ENCODE assay signal across 16 mouse cellular contexts in the genomic region with DNA sequence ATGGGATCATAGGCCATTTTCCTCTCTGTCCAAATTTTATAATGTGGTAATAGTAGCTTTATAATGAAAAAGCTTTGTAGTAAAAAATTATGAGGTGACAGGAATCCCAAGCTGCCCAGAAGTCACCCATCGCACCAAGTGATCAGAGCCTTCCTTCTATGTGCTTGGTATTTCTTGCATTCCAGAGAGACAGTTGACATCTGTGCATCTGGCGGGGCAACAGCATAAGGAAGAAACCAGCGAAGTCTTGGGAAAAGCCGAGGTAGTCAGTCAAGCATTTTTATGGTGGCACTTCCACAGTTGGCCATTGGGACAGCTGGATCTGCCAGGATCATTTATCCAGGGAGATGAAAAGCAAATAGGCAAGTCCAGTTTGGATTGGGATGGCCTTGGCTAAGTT.
"Had no signal": no experiment of that assay in that cellular context is flagged by ENCODE, and none has a peak within 500 bp of the region (broad histone marks: within the 10 kb centered on the region; RNA-seq: fewer than 3 reads in every experiment).

No protein-coding gene starts in this region.

- H3K4me3 ChIP-seq: liver, embryonic 13.5 days; liver, embryonic 15.5 days; lung, embryonic 15.5 days; megakaryocyte, embryonic 14.5 days; midbrain, embryonic 13.5 days; midbrain, embryonic 15.5 days; neural tube, embryonic 12.5 days; stomach, embryonic 15.5 days had no signal

- H3K27ac ChIP-seq: liver, embryonic 13.5 days; liver, embryonic 15.5 days; lung, embryonic 15.5 days; macrophage; midbrain, embryonic 13.5 days; midbrain, embryonic 15.5 days; neural tube, embryonic 12.5 days; stomach, embryonic 15.5 days; stomach, postnatal 0 days had no signal

- DNase-seq: liver, embryonic 13.5 days; liver, postnatal 0 days; right cerebral cortex, postnatal 14 days; thymus, adult 2 months; thymus, postnatal 25 days; thymus, postnatal 4 days had no signal

- ATAC-seq: liver, postnatal 0 days; midbrain, embryonic 13.5 days; midbrain, embryonic 15.5 days had no signal

- H3K36me3 ChIP-seq: liver, embryonic 13.5 days; liver, embryonic 15.5 days; lung, embryonic 15.5 days; stomach, embryonic 15.5 days had no signal

- H3K9me3 ChIP-seq: liver, embryonic 13.5 days; liver, embryonic 15.5 days; lung, embryonic 15.5 days; megakaryocyte, embryonic 14.5 days; midbrain, embryonic 13.5 days; midbrain, embryonic 15.5 days; neural tube, embryonic 12.5 days; stomach, embryonic 15.5 days had no signal

- H3K9ac ChIP-seq: liver, embryonic 13.5 days; liver, embryonic 15.5 days; liver, postnatal 0 days; lung, embryonic 15.5 days; midbrain, embryonic 13.5 days; midbrain, embryonic 15.5 days; neural tube, embryonic 12.5 days; stomach, embryonic 15.5 days had no signal

- H3K27me3 ChIP-seq: liver, embryonic 13.5 days; liver, embryonic 15.5 days; lung, embryonic 15.5 days; megakaryocyte, embryonic 14.5 days; midbrain, embryonic 13.5 days; midbrain, embryonic 15.5 days; neural tube, embryonic 12.5 days; stomach, embryonic 15.5 days had no signal

- H3K4me2 ChIP-seq: liver, embryonic 13.5 days; liver, embryonic 15.5 days; lung, embryonic 15.5 days; midbrain, embryonic 11.5 days; midbrain, embryonic 13.5 days; midbrain, embryonic 15.5 days; neural tube, embryonic 12.5 days; stomach, embryonic 15.5 days had no signal

- H3K4me1 ChIP-seq: liver, embryonic 13.5 days; liver, embryonic 15.5 days; lung, embryonic 15.5 days; megakaryocyte, embryonic 14.5 days; midbrain, embryonic 13.5 days; midbrain, embryonic 15.5 days; neural tube, embryonic 12.5 days; stomach, embryonic 15.5 days had no signal
